Mouse (Mus musculus) thymus, adult 2 months (tissue): ENCODE data around the gene Ggact. TPM values are rescaled to one million over a fixed set of nuclear protein-coding genes. Genes with fewer than 3 reads are reported as not detected.
A peak's percentile ranks its signal among the peaks of the same experiment; 100 is the strongest.

ENCODE experiments used
- DNase-seq: peaks from one replicate; pipeline ENCODE4 v3.0.0; 2021
- H3K27ac ChIP-seq: fragments of 200-500 bp; 2 replicates; pipeline ENCODE4 v1.5.1; 2012; ENCODE audit warnings: low read length, control low read depth; ENCODE audit not compliant: control insufficient read depth, insufficient read depth
- H3K27me3 ChIP-seq: fragments of 200-500 bp; 2 replicates; pipeline ENCODE4 v1.6.1; 2012; ENCODE audit warnings: mild to moderate bottlenecking, low read length, moderate library complexity, mixed read lengths; ENCODE audit not compliant: control insufficient read depth, insufficient read depth
- H3K36me3 ChIP-seq: fragments of 200-500 bp; 2 replicates; pipeline ENCODE4 v1.6.1; 2012; ENCODE audit warnings: mild to moderate bottlenecking, low read length, moderate library complexity; ENCODE audit not compliant: control insufficient read depth, insufficient read depth
- H3K4me1 ChIP-seq: fragments of 200-500 bp; replicated peaks from 2 replicates; pipeline ENCODE4 v1.6.1; 2012; ENCODE audit warnings: low read length; ENCODE audit not compliant: control insufficient read depth, insufficient read depth
- H3K4me3 ChIP-seq: fragments of 200-500 bp; 2 replicates; pipeline ENCODE4 v1.5.1; 2012; ENCODE audit warnings: mild to moderate bottlenecking, low read length, control low read depth, moderate library complexity; ENCODE audit not compliant: control insufficient read depth, insufficient read depth
- CTCF ChIP-seq: fragments of 200-500 bp; IDR thresholded peaks from 2 replicates; pipeline ENCODE4 v1.5.1; 2012; ENCODE audit warnings: mild to moderate bottlenecking, control low read depth, low read length, moderate library complexity, borderline replicate concordance; ENCODE audit not compliant: control insufficient read depth, poor library complexity, insufficient read depth; ENCODE audit errors: extremely low read depth
- POLR2A ChIP-seq: fragments of 200-500 bp; IDR thresholded peaks from 2 replicates; pipeline ENCODE4 v1.6.1; 2012; ENCODE audit warnings: mild to moderate bottlenecking, low read length, control low read depth, moderate library complexity; ENCODE audit not compliant: control insufficient read depth, poor library complexity, insufficient read depth; ENCODE audit errors: extremely low read depth
- WGBS: fragments of 180-500 bp; shearing (Covaris S2); methylation state at CpG from one replicate; pipeline ENCODE4 v1.1.7; 2018; 5-methylcytosine and 5-hydroxymethylcytosine counted together
- polyA plus RNA-seq: library from polyadenylated mRNA; depleted of rRNA; stranded (reverse); fragments of >200 nt; gene quantifications from 2 replicates; pipeline ENCODE4 v1.2.3, GENCODE M21; 2012

The Ggact gene
- polyA plus RNA-seq, 1 experiment: 29.4 TPM

- 97% methylated on average over 4 of the region's 4 CpGs for WGBS
- DNase-seq: no peak
- TF ChIP-seq CTCF (no peak), POLR2A (no peak)
- no peak overlapping the region for H3K27ac ChIP-seq
- H3K4me3 ChIP-seq: no peak overlapping the region
- no peaks in the 10 kb centered on the region for H3K27me3 ChIP-seq
- H3K4me1 ChIP-seq: no peaks in the 10 kb centered on the region
- no peaks in the 10 kb centered on the region for H3K36me3 ChIP-seq
These were observed 29.4 kb upstream of the Ggact start for GRCm38 (mm10) chr14:122942757-122943474.

GRCm38 (mm10) chr14:122936460-122936859 is 22.9 kb upstream of the Ggact start:
- Histone ChIP-seq H3K4me3 (no peak overlapping the region), H3K27ac (no peak overlapping the region), H3K36me3 (no peaks in the 10 kb centered on the region), H3K27me3 (no peaks in the 10 kb centered on the region), H3K4me1 (no peaks in the 10 kb centered on the region)
- TF ChIP-seq POLR2A (no peak), CTCF (no peak)
- DNase-seq: no peak
- 95% methylated on average over 1 of the region's 1 CpGs for WGBS

GRCm38 (mm10) chr14:122920011-122920410 is 6.5 kb upstream of the Ggact start:
- no peak overlapping the region for H3K27ac ChIP-seq
- WGBS: 95% methylated on average over 5 of the region's 5 CpGs
- H3K27me3 ChIP-seq: no peaks in the 10 kb centered on the region
- DNase-seq: no peak
- H3K36me3 ChIP-seq: no peaks in the 10 kb centered on the region
- TF ChIP-seq POLR2A: no peak
- no peak for TF ChIP-seq CTCF
- H3K4me3 ChIP-seq: no peak overlapping the region
- no peaks in the 10 kb centered on the region for H3K4me1 ChIP-seq

DNA sequence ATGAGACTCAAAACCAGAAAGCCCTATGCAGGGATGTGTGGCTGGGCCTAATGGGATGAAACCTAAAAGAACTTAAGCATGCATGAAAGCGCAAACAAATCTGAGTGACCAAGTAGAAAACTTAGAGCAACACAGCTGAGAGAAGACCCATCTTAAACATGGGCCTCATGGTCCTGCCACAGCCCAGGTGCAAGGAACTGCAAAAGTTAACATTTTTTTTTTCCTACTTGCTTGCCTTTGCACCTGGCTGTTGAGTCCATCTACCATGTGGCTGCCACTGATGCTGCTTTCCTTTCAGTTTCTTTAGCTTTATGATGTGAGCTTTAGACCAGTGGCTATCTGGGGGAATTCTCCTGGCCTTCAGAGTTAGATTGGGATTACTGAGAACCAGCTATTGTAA is 4.1 kb upstream of the Ggact start:
- Histone ChIP-seq H3K4me3 (no peak overlapping the region), H3K27ac (no peak overlapping the region)
- 100% methylated on average over 1 of the region's 1 CpGs for WGBS

GRCm38 (mm10) chr14:122912812-122913498 is 602 bp downstream of the Ggact start:
- peak; percentile 64 for DNase-seq
- no peak for TF ChIP-seq POLR2A
- no peak; the same call in 1 of the 2 replicates for TF ChIP-seq CTCF
- Histone ChIP-seq H3K4me1 (no peaks in the 10 kb centered on the region; the same call in 1 of the 2 replicates), H3K27ac (no peak overlapping the region), H3K36me3 (no peaks in the 10 kb centered on the region), H3K27me3 (no peaks in the 10 kb centered on the region), H3K4me3 (peak overlapping the region; percentile 87)
- WGBS: under 1% methylated on average over 58 of the region's 58 CpGs

More for the DNA sequence above, 4.1 kb upstream of the Ggact start:
- no peak for DNase-seq
- H3K27me3 ChIP-seq: no peaks in the 10 kb centered on the region
- no peaks in the 10 kb centered on the region for H3K36me3 ChIP-seq
- no peaks in the 10 kb centered on the region for H3K4me1 ChIP-seq
- TF ChIP-seq CTCF (no peak), POLR2A (no peak)

- H3K27ac ChIP-seq: no peak overlapping the region
- WGBS: 77% methylated on average over 1 of the region's 1 CpGs
- TF ChIP-seq POLR2A (no peak), CTCF (no peak)
- H3K4me1 ChIP-seq: no peaks in the 10 kb centered on the region; the same call in 1 of the 2 replicates
- no peak overlapping the region for H3K4me3 ChIP-seq
- no peaks in the 10 kb centered on the region for H3K27me3 ChIP-seq
- H3K36me3 ChIP-seq: no peaks in the 10 kb centered on the region
- no peak for DNase-seq
These were observed 1.4 kb downstream of the Ggact start for GRCm38 (mm10) chr14:122912137-122912536.

DNA sequence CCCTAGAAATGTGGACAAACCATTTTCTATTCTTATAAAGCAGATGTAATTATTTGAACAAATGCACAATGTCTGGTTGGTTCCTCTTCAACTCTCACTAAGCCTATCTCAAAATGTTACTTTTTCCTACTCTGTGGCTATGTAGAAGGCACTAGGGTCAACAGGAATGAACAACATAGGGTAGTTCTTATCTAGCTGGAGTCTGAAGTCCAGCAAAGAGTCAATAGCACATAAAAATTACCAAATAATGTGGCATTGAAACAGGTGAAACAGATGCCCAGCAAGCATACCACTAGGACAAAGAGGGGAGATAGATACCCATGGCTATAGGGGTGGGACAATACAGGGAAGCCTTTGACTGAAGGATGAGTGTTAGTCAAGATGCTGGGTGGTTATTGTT is 2.3 kb downstream of the Ggact start:
- no peaks in the 10 kb centered on the region; the same call in 1 of the 2 replicates for H3K4me1 ChIP-seq
- no peaks in the 10 kb centered on the region for H3K36me3 ChIP-seq
- no peak for DNase-seq
- no peaks in the 10 kb centered on the region for H3K27me3 ChIP-seq
- no peak overlapping the region for H3K27ac ChIP-seq
- no peak overlapping the region for H3K4me3 ChIP-seq
- no peak for TF ChIP-seq CTCF
- no peak for TF ChIP-seq POLR2A
